Mouse (Mus musculus): ENCODE measurements around the gene Gapvd1. TPM values are rescaled to one million over a fixed set of nuclear protein-coding genes. Genes with fewer than 3 reads are reported as not detected.

The Gapvd1 gene
- polyA plus RNA-seq, 1 experiment from 2014 or later = 84.6 TPM

DNA sequence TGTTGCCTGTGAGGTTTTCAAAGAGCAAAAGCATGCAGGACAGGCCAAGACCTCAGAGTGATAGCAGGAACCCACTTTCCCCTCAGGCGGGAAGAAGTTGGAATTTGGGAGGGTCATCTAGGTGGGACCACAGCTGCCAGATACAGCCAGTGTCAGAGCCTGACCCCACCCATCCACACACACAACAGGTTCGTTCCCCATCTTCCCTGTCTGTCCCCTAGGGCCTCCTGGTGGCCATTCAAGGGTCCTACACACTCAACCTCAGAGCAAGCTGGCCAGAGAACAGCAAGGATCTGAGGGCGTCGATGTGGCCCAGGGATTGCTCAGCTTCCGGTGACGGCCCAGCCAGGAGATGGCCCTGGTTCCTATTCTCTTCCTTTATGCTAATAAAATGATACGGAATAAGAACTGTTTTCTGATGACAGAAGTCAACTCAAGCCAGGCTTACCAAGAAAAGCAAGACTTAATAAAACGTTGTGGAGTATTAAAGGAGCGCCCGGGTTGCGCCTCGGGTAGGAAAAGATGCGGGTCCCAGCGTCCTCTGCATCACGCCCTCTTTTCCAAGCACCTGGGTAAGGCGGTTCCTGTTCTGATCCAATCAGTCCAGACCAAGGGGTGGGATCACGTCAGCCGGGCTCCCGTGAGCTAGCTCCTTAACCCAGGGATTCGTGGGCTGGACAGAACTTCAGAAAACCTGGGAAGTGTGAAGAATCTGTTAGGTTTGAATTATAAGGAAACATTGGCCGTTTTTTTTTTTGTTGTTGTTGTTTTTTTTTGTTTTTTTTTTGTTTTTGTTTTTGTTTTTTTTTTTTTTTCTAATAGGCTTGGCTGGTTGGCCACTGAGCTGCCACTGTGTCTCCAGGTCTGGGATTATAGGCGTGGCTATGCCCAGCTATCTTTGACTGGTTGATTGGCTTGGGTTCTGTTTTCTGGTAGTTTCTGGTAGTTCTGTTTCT is 110.2 kb downstream of the Gapvd1 start:
- Histone ChIP-seq H3K4me3 (replicated peaks) (no peak overlapping the region), H3K4me1 (peaks cover 23% of the 10 kb centered on the region), H3K4me2 (0 out of 2 replicates have a peak overlapping the region, but pooled peaks have one; percentile 9), H3K27ac (no peak overlapping the region), H3K9me3 (replicated peaks) (no peaks in the 10 kb centered on the region), H3K27me3 (no peaks in the 10 kb centered on the region), H3K9ac (no peak overlapping the region), H3K36me3 (no peaks in the 10 kb centered on the region)
- no peak for ATAC-seq (replicated peaks; ENCODE audit: low FRiP score)
- WGBS = 44% methylated on average over 22 of the region's 22 CpGs

GRCm38 (mm10) chr2:34642351-34642750 is 112.7 kb downstream of the Gapvd1 start:
- WGBS = 25% methylated on average over 2 of the region's 2 CpGs
- H3K36me3 ChIP-seq = no peaks in the 10 kb centered on the region
- no peaks in the 10 kb centered on the region for H3K27me3 ChIP-seq
- no peak for ATAC-seq (replicated peaks; ENCODE audit: low FRiP score)
- H3K4me2 ChIP-seq = no peak overlapping the region
- no peak overlapping the region for H3K4me3 ChIP-seq (replicated peaks)
- no peaks in the 10 kb centered on the region for H3K9me3 ChIP-seq (replicated peaks)
- H3K27ac ChIP-seq = no peak overlapping the region
- peaks cover 25% of the 10 kb centered on the region for H3K4me1 ChIP-seq
- no peak overlapping the region for H3K9ac ChIP-seq

DNA sequence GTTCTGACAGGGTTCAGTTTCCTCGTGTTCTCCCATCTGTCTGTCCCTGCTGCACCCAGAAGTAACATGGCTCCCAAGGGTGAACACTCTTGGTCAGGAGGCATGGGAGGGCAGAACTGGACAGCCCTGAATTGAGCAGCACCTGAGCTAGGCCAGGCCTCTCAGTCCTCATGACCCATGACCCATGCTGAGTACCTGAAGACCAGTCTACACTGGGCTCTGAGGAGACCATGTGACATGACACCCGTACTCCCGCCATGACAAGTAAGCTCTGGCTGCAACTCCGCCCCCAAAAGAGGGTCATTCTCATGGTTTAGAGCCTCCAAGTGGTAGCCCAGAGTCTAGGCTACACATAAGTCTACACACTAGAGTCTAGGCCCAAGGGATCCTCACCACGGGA is 115.3 kb downstream of the Gapvd1 start:
- Histone ChIP-seq H3K36me3 (no peaks in the 10 kb centered on the region), H3K9ac (no peak overlapping the region), H3K4me1 (peaks cover 13% of the 10 kb centered on the region), H3K9me3 (replicated peaks) (no peaks in the 10 kb centered on the region), H3K27ac (no peak overlapping the region), H3K4me3 (replicated peaks) (no peak overlapping the region), H3K27me3 (no peaks in the 10 kb centered on the region), H3K4me2 (0 out of 2 replicates have a peak overlapping the region, but pooled peaks have one; percentile 87)
- 63% methylated on average over 5 of the region's 5 CpGs for WGBS
- ATAC-seq (replicated peaks; ENCODE audit: low FRiP score) = no peak; the same call in 1 of the 2 replicates

- Histone ChIP-seq H3K4me2 (peak overlapping the region; percentile 87), H3K9ac (peak overlapping the region; percentile 56), H3K27ac (no peak overlapping the region), H3K4me3 (replicated peaks) (peak overlapping the region; percentile 42), H3K27me3 (no peaks in the 10 kb centered on the region), H3K9me3 (replicated peaks) (no peaks in the 10 kb centered on the region), H3K4me1 (peaks cover 14% of the 10 kb centered on the region), H3K36me3 (no peaks in the 10 kb centered on the region)
- WGBS = 23% methylated on average over 37 of the region's 37 CpGs
- ATAC-seq (replicated peaks; ENCODE audit: low FRiP score) = peak; percentile 69
These were observed 115.9 kb downstream of the Gapvd1 start for GRCm38 (mm10) chr2:34638955-34639650.

- Histone ChIP-seq H3K9me3 (replicated peaks) (no peaks in the 10 kb centered on the region), H3K4me1 (peaks cover 25% of the 10 kb centered on the region), H3K9ac (no peak overlapping the region), H3K27ac (no peak overlapping the region), H3K27me3 (no peaks in the 10 kb centered on the region), H3K36me3 (no peaks in the 10 kb centered on the region), H3K4me2 (no peak overlapping the region), H3K4me3 (replicated peaks) (no peak overlapping the region)
- ATAC-seq (replicated peaks; ENCODE audit: low FRiP score) = no peak
- WGBS = 69% methylated on average over 14 of the region's 14 CpGs
These were observed 119.5 kb downstream of the Gapvd1 start for GRCm38 (mm10) chr2:34635249-34636165.

DNA sequence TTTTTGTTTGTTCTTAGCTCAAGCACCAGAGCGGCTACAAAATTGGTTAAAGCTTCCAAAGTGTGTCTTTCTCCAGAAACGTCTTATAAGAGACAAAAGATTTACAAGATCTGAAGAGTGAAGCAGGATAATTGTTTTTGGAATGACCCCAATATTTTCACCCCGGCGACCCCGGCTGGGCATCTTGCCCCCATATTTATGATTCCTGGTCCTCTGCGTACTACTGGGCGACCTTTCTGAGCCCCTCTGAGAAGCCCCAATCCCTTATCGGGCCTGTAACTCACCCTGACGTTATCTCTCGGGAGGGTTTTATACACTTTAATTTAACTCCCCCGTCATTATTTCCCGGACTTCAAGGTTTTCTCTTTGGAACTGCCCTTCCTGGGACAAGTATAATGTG is 123.0 kb downstream of the Gapvd1 start:
- H3K36me3 ChIP-seq = no peaks in the 10 kb centered on the region
- H3K4me2 ChIP-seq = no peak overlapping the region
- H3K9ac ChIP-seq = no peak overlapping the region
- H3K4me3 ChIP-seq (replicated peaks) = no peak overlapping the region
- no peaks in the 10 kb centered on the region for H3K27me3 ChIP-seq
- H3K9me3 ChIP-seq (replicated peaks) = no peaks in the 10 kb centered on the region
- WGBS = 66% methylated on average over 12 of the region's 12 CpGs
- H3K27ac ChIP-seq = no peak overlapping the region
- no peak for ATAC-seq (replicated peaks; ENCODE audit: low FRiP score)
- peaks cover 45% of the 10 kb centered on the region for H3K4me1 ChIP-seq

DNA sequence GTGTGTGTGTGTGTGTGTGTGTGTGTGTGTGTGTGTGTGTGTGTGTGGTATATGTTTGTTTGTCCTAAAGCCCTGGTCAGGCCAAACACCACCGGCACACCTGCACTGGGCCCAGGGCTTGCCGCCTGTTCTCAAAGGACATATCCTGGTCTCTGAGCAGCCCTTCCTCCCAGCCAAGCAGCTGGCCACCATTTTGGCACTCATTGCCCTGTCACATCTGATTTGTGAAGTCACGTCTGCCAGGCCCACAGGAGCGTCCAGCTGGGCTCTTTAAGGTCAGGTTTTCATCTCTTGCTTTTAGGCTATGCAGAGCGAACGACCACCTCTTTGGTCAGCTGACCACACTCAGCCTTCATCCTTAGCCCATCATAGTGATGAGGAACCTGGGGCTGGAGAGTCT is 124.6 kb downstream of the Gapvd1 start:
- Histone ChIP-seq H3K36me3 (peaks cover 5% of the 10 kb centered on the region), H3K4me2 (no peak overlapping the region), H3K27me3 (no peaks in the 10 kb centered on the region), H3K27ac (no peak overlapping the region), H3K9ac (no peak overlapping the region), H3K9me3 (replicated peaks) (no peaks in the 10 kb centered on the region), H3K4me1 (peaks cover 41% of the 10 kb centered on the region), H3K4me3 (replicated peaks) (no peak overlapping the region)
- no peak for ATAC-seq (replicated peaks; ENCODE audit: low FRiP score)
- 80% methylated on average over 6 of the region's 6 CpGs for WGBS

DNA sequence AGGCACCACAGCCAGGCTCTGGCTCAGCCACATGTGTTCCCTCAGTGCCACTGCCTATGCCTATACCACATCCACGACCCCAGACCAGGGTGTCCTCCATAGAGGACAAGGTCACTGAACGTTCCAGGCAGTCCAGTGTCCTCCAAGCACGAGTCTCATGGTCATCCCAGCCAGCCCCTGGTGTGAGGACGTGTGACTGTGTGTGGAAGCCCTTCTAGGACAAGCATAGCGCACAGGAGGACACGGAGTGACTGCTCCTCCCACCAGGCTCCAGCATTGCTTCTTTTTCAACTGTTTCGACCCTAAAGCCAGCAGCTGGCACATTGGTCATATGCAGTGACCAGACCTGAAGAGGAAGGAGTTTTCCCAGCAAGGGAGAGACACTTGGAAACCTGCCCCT is 125.3 kb downstream of the Gapvd1 start:
- no peak for ATAC-seq (replicated peaks; ENCODE audit: low FRiP score)
- Histone ChIP-seq H3K9me3 (replicated peaks) (no peaks in the 10 kb centered on the region), H3K4me2 (no peak overlapping the region), H3K4me3 (replicated peaks) (no peak overlapping the region), H3K36me3 (peaks cover 12% of the 10 kb centered on the region), H3K4me1 (peaks cover 41% of the 10 kb centered on the region), H3K27me3 (no peaks in the 10 kb centered on the region), H3K27ac (no peak overlapping the region), H3K9ac (no peak overlapping the region)
- WGBS = 84% methylated on average over 7 of the region's 7 CpGs

DNA sequence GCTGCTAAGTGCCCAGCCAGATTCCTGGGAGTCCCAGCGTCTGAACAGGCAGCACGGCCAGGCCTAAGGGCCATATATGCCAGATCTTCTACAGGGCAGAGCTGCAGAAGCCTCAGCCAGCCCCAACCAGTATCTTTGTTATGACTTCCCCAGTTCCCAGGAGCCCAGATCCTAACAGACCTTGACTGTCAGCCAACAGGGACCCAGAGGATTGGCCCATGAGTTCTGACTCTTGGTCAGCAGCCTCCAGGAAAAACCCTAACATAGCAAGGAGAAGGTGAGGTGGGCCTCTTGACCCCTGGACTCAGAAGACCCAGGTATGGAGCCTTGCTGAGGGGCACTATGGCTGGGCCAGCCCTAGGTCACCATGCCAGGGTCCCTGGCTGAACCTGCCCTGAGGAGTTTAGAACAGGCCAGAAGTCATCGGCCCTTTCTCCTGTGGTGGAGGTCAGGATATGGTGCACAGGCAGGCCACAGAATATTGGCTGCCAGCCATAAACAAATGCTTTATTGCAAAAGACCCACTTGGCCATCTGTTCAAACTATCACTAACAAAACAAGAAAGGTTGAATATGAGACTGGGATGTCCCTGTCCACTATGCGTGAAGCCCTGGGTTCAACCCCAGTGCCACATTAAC is 126.0 kb downstream of the Gapvd1 start:
- 70% methylated on average over 4 of the region's 4 CpGs for WGBS
- H3K36me3 ChIP-seq = peaks cover 12% of the 10 kb centered on the region
- H3K27ac ChIP-seq = peak overlapping the region; percentile 43
- no peaks in the 10 kb centered on the region for H3K9me3 ChIP-seq (replicated peaks)
- H3K4me2 ChIP-seq = no peak overlapping the region
- ATAC-seq (replicated peaks; ENCODE audit: low FRiP score) = no peak
- H3K27me3 ChIP-seq = no peaks in the 10 kb centered on the region
- peaks cover 39% of the 10 kb centered on the region for H3K4me1 ChIP-seq
- no peak overlapping the region for H3K9ac ChIP-seq
- no peak overlapping the region for H3K4me3 ChIP-seq (replicated peaks)

DNA sequence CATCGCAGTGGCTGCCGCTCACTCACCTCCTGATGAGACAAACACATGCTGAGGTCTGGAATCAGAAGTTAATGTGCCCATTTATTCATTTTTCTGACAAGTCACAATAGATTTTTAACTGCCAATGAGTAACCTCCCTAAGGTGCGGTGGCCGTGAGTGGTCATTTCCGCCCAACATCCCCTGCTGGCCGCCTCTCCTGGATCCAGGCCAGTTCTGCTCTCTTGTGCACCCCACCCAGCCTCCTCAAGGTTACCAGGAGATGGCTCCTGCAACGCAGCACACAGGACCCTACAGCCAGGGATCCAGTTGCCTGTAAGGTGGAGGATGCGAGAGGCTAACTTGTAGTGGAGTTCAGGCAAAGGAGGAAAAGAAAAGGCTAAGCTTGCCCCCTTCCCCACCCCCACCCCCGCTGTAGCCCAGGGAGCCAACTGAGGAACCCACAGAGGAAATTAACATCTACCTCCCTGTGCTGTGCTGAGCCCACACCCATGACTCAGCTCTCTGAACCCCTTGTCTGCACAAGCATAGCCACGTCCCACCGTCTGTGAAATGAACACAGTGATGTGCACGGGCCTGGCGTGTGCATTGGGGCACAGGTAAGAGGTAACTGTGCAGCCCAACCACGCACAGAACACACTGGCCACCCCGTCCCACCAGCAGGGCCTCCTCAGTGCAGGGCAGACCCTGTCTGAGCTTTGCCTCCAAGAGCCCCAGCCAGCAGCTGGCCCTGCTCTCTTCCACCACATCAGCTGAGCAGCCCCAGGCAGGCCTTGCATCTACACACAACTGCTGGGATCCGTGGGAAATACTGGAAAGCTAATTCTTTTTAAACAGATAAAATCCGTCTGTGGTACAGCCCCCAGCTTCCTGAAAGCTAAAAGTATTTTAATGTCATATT is 127.5 kb downstream of the Gapvd1 start:
- H3K36me3 ChIP-seq = peaks cover 18% of the 10 kb centered on the region
- peak; percentile 78 for ATAC-seq (replicated peaks; ENCODE audit: low FRiP score)
- 63% methylated on average over 17 of the region's 17 CpGs for WGBS
- peaks cover 38% of the 10 kb centered on the region for H3K4me1 ChIP-seq
- H3K9me3 ChIP-seq (replicated peaks) = no peaks in the 10 kb centered on the region
- H3K4me3 ChIP-seq (replicated peaks) = no peak overlapping the region
- H3K27me3 ChIP-seq = no peaks in the 10 kb centered on the region
- H3K27ac ChIP-seq = peak overlapping the region; percentile 87
- no peak overlapping the region for H3K9ac ChIP-seq
- H3K4me2 ChIP-seq = no peak overlapping the region

Measured in kidney, embryonic 15.5 days (tissue).